Mouse (Mus musculus): ENCODE measurements around the gene Tprgl. TPM values are rescaled to one million over a fixed set of nuclear protein-coding genes. Genes with fewer than 3 reads are reported as not detected.

Tprgl gene
- total RNA-seq (2023) = 100 to 1,000 TPM; 158 to 165 TPM

GRCm38 (mm10) chr4:154160538-154161390 lies at the start of gene Tprgl:
Tprgl (minus strand) TSS chr4:154160666.

GRCm38 (mm10) chr4:154170506-154171150 lies 10.2 kb upstream of the Tprgl start, which contains the start of gene Megf6:
Megf6 (plus strand) TSS chr4:154170730.

GRCm38 (mm10) chr4:154142211-154143040 lies 18.0 kb downstream of the Tprgl start, which contains the start of gene Wrap73:
Wrap73 (plus strand) TSS chr4:154142372.

GRCm38 (mm10) chr4:154140182-154140212 lies 20.5 kb downstream of the Tprgl start, which contains the start of gene Trp73:
Trp73 (minus strand) TSS chr4:154140208.

Other genes starting within 250 kb of the Tprgl start
- 10 to 100 TPM; 21.4 to 22.0 TPM for gene A430005L14Rik, start 203.4 kb downstream of the Tprgl start, total RNA-seq (2023)
- gene Dffb, start 185.5 kb downstream of the Tprgl start, total RNA-seq (2023) = 10 to 100 TPM in 1 of 2 experiments, 1 to 10 TPM in 1; 8.2 to 12.5 TPM
- 1 to 10 TPM; 7.3 to 7.4 TPM for gene Cep104, start 185.5 kb downstream of the Tprgl start, total RNA-seq (2023)
- 10 to 100 TPM; 26.2 to 36.5 TPM for gene Lrrc47, start 148.9 kb downstream of the Tprgl start, total RNA-seq (2023)
- 1 to 10 TPM; 1.9 to 8.9 TPM for gene Smim1, start 134.4 kb downstream of the Tprgl start, total RNA-seq (2023)
- not detected for gene Ccdc27, start 118.0 kb downstream of the Tprgl start, total RNA-seq (2023)
- gene Trp73, start 20.5 kb downstream of the Tprgl start, total RNA-seq (2023) = not detected
- 1 to 10 TPM; 6.4 to 7.6 TPM for gene Wrap73, start 18.3 kb downstream of the Tprgl start, total RNA-seq (2023)
- gene Megf6, start 10.1 kb upstream of the Tprgl start, total RNA-seq (2023) = under 1 TPM; 0.46 to 0.62 TPM
- not detected for gene Arhgef16, start 141.0 kb upstream of the Tprgl start, total RNA-seq (2023)
- not detected for gene B230104I21Rik, start 175.5 kb upstream of the Tprgl start, total RNA-seq (2023)